Mouse (Mus musculus) adrenal gland, postnatal 4 days (tissue): ENCODE data around the gene Alpl. TPM values are rescaled to one million over a fixed set of nuclear protein-coding genes. Genes with fewer than 3 reads are reported as not detected.

Source experiments
- DNase-seq, 2 experiments: peaks; one replicate each; pipeline ENCODE4 v3.0.0; 2021 to 2022; ENCODE audit warnings: low spot score in 2 of 2, mixed read lengths in 2 of 2
- long read RNA-seq, 2 experiments: library from polyadenylated mRNA; stranded (forward); transcript quantifications; one replicate each; pipeline ENCODE4 v2.0.0; 2021
- total RNA-seq, 2 experiments: library from RNA; stranded (reverse); gene quantifications; 2 replicates each; pipeline ENCODE4 v1.2.3; 2021

The Alpl gene
- total RNA-seq, result 10 to 100 TPM; 10.1 to 15.9 TPM
- long read RNA-seq, experiment 1, partial matches to known transcripts, result 0 of 4 reads
- long read RNA-seq, experiment 1, other reads (novel, unspliced or antisense), result 0 of 4 reads
- long read RNA-seq, experiment 2, transcript Alpl-201 (12 exons, 2,522 nt), result major isoform, 9 of 17 reads
- long read RNA-seq, experiment 2, partial matches to known transcripts, result 3 of 17 reads
- long read RNA-seq, experiment 2, other reads (novel, unspliced or antisense), result 5 of 17 reads

- peak; percentile 44 to 55 for DNase-seq
These were observed at the start of gene Alpl for GRCm38 (mm10) chr4:137795611-137796557. Alpl (minus strand) TSS chr4:137796384.

GRCm38 (mm10) chr4:137844656-137845055, 48.5 kb upstream of the Alpl start:
- DNase-seq, result peak in 1 of 2 experiments; percentile 51

GRCm38 (mm10) chr4:137839452-137839851, 43.3 kb upstream of the Alpl start:
- no peak for DNase-seq

GRCm38 (mm10) chr4:137838791-137839190, 42.6 kb upstream of the Alpl start:
- no peak for DNase-seq

- DNase-seq, result no peak
These were observed 41.6 kb upstream of the Alpl start for GRCm38 (mm10) chr4:137837792-137838191.

- no peak for DNase-seq
These were observed 40.6 kb upstream of the Alpl start for GRCm38 (mm10) chr4:137836741-137837140.

- peak; percentile 31 to 59 for DNase-seq
These were observed 39.6 kb upstream of the Alpl start for GRCm38 (mm10) chr4:137835624-137836337.

GRCm38 (mm10) chr4:137831598-137831997, 35.4 kb upstream of the Alpl start:
- DNase-seq, result no peak

- DNase-seq, result no peak
These were observed 34.2 kb upstream of the Alpl start for GRCm38 (mm10) chr4:137830380-137830779.

GRCm38 (mm10) chr4:137824881-137825280, 28.7 kb upstream of the Alpl start:
- DNase-seq, result no peak

GRCm38 (mm10) chr4:137823542-137823941, 27.4 kb upstream of the Alpl start:
- no peak for DNase-seq

- DNase-seq, result no peak
These were observed 26.4 kb upstream of the Alpl start for GRCm38 (mm10) chr4:137822537-137822936.

- no peak for DNase-seq
These were observed 24.5 kb upstream of the Alpl start for GRCm38 (mm10) chr4:137820721-137821120.

- no peak for DNase-seq
These were observed 23.3 kb upstream of the Alpl start for GRCm38 (mm10) chr4:137819487-137819886.

GRCm38 (mm10) chr4:137818341-137818740, 22.2 kb upstream of the Alpl start:
- no peak for DNase-seq

GRCm38 (mm10) chr4:137816216-137816615, 20.0 kb upstream of the Alpl start:
- no peak for DNase-seq

GRCm38 (mm10) chr4:137815473-137815872, 19.3 kb upstream of the Alpl start:
- no peak for DNase-seq

- DNase-seq, result no peak
These were observed 18.0 kb upstream of the Alpl start for GRCm38 (mm10) chr4:137814140-137814539.

- no peak for DNase-seq
These were observed 16.9 kb upstream of the Alpl start for GRCm38 (mm10) chr4:137812946-137813708.

GRCm38 (mm10) chr4:137809999-137810398, 13.8 kb upstream of the Alpl start:
- DNase-seq, result no peak

GRCm38 (mm10) chr4:137807301-137807851, 11.2 kb upstream of the Alpl start:
- no peak for DNase-seq
